Mouse (Mus musculus): ENCODE measurements around the gene Pkib.

GRCm38 (mm10) chr10:57755201-57755736 lies 123.5 kb downstream of the Pkib start:
- TF ChIP-seq CTCF (IDR thresholded peaks at IDR 0.05; ENCODE audit: control insufficient read depth, insufficient read depth, insufficient replicate concordance, low read depth, low read length) (no peak), POLR2A (IDR thresholded peaks at IDR 0.05; ENCODE audit: control insufficient read depth, low read depth, low read length) (no peak)

Data from testis, adult 2 months (tissue).